Mouse (Mus musculus) brain, adult 2 months (tissue): ENCODE data around the gene Zfp644.

Source experiments
- DNase-seq: peaks from one replicate; pipeline ENCODE4 v3.0.0; 2011; ENCODE audit warnings: low read depth, low spot score

Gene Zfp644

DNA sequence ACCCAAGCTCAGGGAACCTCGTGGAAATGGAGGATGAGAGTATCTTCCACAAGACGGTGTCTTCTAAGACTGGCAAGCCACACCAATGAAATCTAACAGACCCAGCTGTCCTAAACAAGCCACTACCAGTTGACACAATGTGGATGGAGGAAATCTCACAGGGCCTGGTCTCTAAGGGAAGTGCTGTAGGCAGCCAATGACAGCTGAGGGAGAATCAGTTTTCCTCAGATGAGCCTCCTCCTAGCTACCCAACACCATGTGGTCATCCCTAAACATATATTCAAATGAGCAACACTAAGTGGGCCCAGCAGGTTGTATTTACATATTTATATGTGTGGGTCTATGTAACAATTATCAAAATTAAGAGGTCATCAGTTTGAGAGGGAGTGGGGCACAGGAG lies 99.6 kb downstream of the Zfp644 start:
- DNase-seq, result no peak

DNA sequence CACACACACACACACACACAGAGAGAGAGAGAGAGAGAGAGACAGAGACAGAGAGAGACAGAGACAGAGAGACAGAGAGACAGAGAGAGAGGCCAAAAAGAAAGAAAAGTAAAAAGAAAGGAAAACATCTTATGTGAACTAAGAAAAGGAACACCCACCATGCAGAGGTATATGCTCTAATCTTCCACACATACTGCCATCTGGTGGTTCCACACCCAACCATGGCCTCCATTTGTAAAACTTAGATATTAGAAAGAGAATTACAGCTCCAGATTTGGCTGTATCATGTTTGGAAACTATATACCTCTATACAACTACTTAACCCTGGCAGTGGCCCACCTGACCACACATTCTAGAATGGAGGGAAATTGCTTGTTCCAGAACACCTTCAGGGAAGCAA lies 102.7 kb downstream of the Zfp644 start:
- DNase-seq, result no peak

DNA sequence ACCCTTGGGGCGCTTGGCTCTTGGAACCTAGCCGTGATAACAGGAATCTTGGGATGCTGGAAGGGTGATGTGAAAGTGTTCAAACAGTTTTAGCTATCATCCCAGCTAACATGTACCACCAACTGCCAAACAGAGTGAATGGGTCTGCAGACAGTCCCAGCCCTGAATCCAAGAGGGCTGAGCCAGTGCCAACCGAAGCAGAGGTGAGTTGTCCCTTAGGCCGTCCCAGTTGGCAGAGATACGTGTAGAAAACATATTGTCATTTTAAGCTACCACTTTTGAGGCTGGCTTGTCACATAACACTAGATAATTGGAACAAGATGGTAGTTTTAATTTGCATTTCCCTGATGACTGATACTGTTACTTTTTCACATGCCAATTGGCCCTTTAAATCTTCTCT lies 106.4 kb downstream of the Zfp644 start:
- no peak for DNase-seq

DNA sequence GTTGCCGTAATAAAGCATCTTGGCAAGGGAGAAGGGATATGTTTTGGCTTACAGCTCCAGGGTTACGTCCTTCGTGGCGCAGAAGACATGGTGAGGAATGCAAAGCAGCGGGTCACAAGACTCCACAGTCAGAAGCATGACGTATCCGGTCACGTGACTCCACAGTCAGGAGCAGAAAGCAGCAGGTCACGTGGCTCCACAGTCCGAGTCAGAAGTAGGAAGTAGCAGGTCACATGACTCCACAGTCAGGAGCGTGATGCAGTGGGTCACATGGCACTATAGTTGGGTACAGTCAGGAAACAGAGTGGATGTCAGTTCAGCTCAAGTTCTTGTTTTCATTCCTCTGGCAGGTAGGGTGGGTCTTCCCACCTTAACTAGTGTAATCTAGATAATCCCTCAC lies 107.4 kb downstream of the Zfp644 start:
- no peak for DNase-seq

DNA sequence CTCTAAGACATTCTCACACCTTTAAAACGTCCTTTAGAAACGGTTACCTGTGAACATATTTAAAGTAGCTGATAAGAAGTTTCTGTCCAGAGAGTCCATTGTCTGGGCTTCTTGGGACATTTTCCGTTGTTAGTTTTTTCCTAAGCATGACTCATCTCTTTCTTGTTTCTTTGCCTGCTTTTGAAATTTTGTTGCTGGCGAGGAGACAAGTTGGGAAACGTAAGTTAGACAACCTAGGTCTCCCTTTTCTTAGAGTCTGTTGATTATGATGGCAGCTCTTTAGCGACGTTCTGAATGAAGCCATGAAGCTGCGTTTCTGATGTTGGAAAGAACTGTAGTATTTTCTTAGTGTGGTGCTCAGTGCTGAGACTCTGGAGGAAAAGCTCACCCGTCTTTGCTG lies 108.1 kb downstream of the Zfp644 start:
- DNase-seq, result no peak

DNA sequence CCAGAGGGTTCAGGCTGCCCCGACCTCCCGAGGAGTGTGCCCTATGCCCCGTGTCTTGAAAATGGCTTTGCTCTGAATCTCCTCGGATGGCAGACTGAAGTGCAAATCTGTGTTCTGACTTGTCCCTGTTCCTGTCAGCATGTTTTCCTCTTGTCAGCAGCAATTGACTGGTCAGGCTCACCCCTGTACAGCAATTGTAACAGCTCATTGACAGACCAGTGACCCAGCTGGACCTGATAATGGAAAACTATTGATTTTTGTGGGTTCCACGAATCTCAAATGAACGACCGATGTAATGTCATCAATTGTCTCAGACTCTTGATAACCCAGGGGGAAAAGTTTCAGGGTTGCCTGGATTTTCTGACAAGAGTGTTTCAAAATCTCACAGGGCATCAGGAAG lies 116.1 kb downstream of the Zfp644 start:
- DNase-seq, result no peak

DNA sequence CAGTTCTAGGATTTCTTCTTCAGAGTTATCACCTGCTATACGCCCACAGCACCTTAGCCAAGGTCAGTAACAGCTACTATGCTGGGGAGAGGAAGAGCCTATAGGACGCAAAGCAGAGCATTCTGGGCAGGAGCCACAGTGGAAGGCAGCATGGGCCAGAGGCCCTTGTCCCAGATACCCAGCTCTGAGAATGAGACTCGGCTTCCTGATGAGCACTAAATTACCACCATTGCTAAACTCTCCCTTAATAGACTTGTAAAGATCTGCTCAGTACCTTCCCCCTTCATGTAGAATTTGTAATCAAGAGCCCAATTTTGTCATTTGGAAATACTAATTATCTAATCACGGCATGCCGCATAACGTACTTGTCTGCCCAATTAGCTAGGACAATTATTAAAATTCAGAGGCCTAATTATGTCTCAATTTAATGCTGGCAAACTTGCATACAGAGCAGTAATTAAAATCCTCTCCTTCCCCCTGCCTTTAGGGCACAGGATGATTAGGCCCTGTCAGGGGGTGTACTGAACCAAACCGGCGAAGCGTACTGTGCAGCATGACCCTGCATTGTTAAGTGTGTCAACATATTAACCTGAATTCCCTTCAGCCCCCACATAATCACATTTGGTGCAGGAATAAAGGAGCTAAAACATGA lies 119.7 kb downstream of the Zfp644 start:
- DNase-seq, result peak; percentile 31

DNA sequence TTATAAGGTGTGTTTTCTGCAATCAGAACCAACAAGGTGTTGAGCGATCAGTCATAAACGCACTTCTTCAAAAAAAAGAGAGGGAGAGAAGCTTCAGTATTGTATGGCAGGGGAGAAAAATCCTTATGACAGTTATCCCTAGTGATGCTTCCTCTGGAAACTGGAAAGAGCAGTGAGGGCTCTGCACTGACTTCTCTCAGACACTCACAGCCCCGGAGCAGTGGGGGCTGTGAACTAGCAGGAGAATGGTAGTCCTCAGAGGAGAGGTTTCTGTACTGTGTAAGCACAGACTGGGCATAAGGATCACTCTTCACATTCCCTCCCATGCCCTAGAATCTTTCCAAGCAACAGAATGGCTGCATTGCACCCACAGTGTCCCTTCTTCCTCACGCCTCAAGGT lies 122.0 kb downstream of the Zfp644 start:
- DNase-seq, result no peak

DNA sequence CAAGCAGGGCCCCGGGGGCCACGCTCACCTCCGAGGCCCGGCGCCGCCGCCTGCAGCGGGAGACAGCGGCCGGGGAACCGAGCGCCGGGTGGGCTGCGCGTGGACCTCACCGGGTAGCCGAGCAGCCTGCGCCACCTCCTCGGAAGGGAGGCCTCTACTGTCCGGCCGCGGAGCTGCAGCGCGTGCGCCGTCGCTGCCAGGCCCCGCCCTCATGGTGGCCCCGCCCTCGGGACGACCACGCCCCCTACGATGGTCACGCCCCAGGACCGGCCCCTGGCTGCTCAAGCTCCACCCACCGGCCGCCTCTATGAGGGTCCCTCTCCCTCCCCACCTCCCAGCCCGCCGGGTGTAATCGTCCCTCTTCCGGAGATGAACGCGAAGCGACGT lies 122.5 kb downstream of the Zfp644 start:
- DNase-seq, result peak; percentile 91

DNA sequence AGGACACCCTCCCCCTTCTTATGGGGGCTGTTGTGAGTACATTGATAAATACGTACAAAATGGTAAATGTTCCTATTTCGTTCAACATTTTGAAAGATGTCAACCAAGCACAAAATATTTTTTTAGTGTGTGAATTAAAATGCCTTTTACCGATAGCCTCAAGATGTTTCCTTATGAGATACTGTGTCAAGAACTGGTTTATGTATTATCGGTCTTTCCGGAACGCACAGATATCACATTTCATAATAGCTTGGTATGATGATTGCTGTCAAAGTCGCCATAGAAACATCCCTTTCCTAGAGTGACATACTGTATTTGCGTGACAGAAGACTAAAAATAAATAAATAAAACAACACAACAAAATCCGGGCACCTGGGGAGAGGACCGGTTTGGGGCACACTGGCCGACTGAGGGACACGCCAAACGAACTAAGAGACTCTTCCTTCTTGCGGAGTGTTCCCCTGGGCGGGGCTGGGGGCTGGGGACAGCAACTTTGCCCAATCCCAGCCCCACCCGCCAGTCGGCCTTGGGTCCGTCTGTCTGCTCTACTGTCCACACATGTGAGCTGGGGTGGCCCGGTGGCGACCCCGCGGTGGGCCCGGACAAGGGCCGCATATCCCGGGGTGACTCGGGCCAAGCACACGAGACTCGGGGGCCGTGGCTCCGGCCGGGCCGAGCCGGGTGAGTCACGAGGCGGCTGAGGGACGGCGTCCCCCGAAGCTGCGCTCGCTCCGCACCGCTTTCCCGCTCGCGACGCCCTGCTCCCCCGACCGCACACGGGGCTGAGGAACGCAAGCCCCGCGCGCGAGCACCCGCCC lies 123.1 kb downstream of the Zfp644 start:
- peak; percentile 30 for DNase-seq
